Mouse (Mus musculus): ENCODE measurements around the gene Tecr. TPM values are rescaled to one million over a fixed set of nuclear protein-coding genes. Genes with fewer than 3 reads are reported as not detected.
"Not testable (repeated sequence)": the region's sequence is repeated elsewhere in the genome, so short reads cannot be mapped to it uniquely, and the experiment has no call there.

The Tecr gene
- polyA plus RNA-seq, 1 experiment from 2014 or later = 1,396 TPM

- 95% methylated on average over 4 of the region's 4 CpGs for WGBS
- H3K36me3 ChIP-seq = peaks cover 33% of the 10 kb centered on the region
- H3K27ac ChIP-seq (replicated peaks) = no peak overlapping the region
- peaks cover 21% of the 10 kb centered on the region for H3K4me1 ChIP-seq (replicated peaks)
- no peak overlapping the region for H3K4me2 ChIP-seq
- no peaks in the 10 kb centered on the region for H3K27me3 ChIP-seq
- no peak for ATAC-seq (ENCODE audit: low FRiP score, low read depth)
- no peak overlapping the region for H3K4me3 ChIP-seq
- H3K9ac ChIP-seq = no peak overlapping the region
- H3K9me3 ChIP-seq = no peaks in the 10 kb centered on the region
These were observed 4.2 kb upstream of the Tecr start for GRCm38 (mm10) chr8:83611921-83612320.

- Histone ChIP-seq H3K9me3 (no peaks in the 10 kb centered on the region), H3K4me2 (peak overlapping the region; percentile 86), H3K27me3 (no peaks in the 10 kb centered on the region), H3K27ac (replicated peaks) (no peak overlapping the region), H3K4me3 (peak overlapping the region; percentile 63), H3K9ac (peak overlapping the region; percentile 75), H3K4me1 (replicated peaks) (peaks cover 23% of the 10 kb centered on the region), H3K36me3 (peaks cover 33% of the 10 kb centered on the region)
- no peak for ATAC-seq (ENCODE audit: low FRiP score, low read depth)
- WGBS = 96% methylated on average over 10 of the region's 10 CpGs
These were observed 1.9 kb upstream of the Tecr start for GRCm38 (mm10) chr8:83609547-83610180.

DNA sequence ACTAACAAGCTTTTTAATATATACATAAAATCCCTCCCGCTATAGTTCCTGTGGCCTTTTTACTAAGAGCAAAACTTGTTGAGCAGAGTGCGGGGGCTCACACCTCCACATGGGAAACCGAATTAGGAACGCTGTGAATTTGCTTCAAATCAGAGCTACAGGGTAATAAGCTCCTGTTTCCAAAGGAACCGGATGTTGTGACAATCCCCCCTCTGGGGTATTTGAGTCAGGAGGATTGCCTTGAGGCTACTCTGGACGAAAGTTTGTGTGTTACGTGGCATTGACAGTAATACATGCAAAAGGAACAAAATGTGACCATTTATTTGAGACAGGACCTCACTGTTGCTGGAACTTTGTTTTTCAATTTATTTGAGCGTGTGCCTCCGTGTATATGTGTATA lies 1.3 kb upstream of the Tecr start:
- Histone ChIP-seq H3K9ac (peak overlapping the region; percentile 75), H3K9me3 (no peaks in the 10 kb centered on the region), H3K4me3 (peak overlapping the region; percentile 63), H3K4me1 (replicated peaks) (peaks cover 23% of the 10 kb centered on the region), H3K36me3 (peaks cover 33% of the 10 kb centered on the region), H3K4me2 (peak overlapping the region; percentile 86), H3K27ac (replicated peaks) (peak overlapping the region; percentile 95), H3K27me3 (no peaks in the 10 kb centered on the region)
- 37% methylated on average over 9 of the region's 9 CpGs for WGBS
- no peak for ATAC-seq (ENCODE audit: low FRiP score, low read depth)

GRCm38 (mm10) chr8:83608398-83608829 lies 643 bp upstream of the Tecr start:
- Histone ChIP-seq H3K4me2 (peak overlapping the region; percentile 86), H3K27ac (replicated peaks) (peak overlapping the region; percentile 95), H3K9me3 (no peaks in the 10 kb centered on the region), H3K4me1 (replicated peaks) (peaks cover 23% of the 10 kb centered on the region), H3K27me3 (no peaks in the 10 kb centered on the region), H3K4me3 (peak overlapping the region; percentile 63), H3K9ac (peak overlapping the region; percentile 75), H3K36me3 (peaks cover 30% of the 10 kb centered on the region)
- WGBS = under 1% methylated on average over 51 of the region's 51 CpGs
- ATAC-seq (ENCODE audit: low FRiP score, low read depth) = peak; percentile 79

DNA sequence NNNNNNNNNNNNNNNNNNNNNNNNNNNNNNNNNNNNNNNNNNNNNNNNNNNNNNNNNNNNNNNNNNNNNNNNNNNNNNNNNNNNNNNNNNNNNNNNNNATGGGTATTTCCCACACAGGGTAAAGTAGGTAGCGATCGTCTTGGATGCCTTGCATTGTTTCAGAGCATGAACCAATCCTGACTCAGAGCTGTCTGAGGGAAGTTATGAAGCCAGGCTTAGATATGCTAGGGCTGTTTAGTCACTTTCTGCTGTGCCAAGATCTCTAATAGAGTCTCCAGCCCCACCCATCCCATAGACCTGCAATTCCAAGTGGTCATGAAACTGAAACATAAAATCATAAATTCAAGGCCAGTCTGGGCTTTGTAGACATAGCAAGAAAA lies 5.1 kb downstream of the Tecr start:
- H3K36me3 ChIP-seq = no peaks in the 10 kb centered on the region
- no peak overlapping the region for H3K4me2 ChIP-seq
- H3K27me3 ChIP-seq = no peaks in the 10 kb centered on the region
- no peak overlapping the region for H3K4me3 ChIP-seq
- no peak overlapping the region for H3K9ac ChIP-seq
- no peak for ATAC-seq (ENCODE audit: low FRiP score, low read depth)
- H3K4me1 ChIP-seq (replicated peaks) = peaks cover 6% of the 10 kb centered on the region
- WGBS = 87% methylated on average over 2 of the region's 2 CpGs
- no peak overlapping the region for H3K27ac ChIP-seq (replicated peaks)
- H3K9me3 ChIP-seq = no peaks in the 10 kb centered on the region

GRCm38 (mm10) chr8:83599814-83600213 lies 8.0 kb downstream of the Tecr start:
- no peak overlapping the region for H3K4me2 ChIP-seq
- no peak overlapping the region for H3K9ac ChIP-seq
- 0 out of 2 replicates have a peak, but pooled peaks cover 2% of the 10 kb centered on the region for H3K4me1 ChIP-seq (replicated peaks)
- no peak for ATAC-seq (ENCODE audit: low FRiP score, low read depth)
- no peak overlapping the region for H3K27ac ChIP-seq (replicated peaks)
- H3K9me3 ChIP-seq = no peaks in the 10 kb centered on the region
- no peaks in the 10 kb centered on the region for H3K27me3 ChIP-seq
- H3K36me3 ChIP-seq = no peaks in the 10 kb centered on the region
- no peak overlapping the region for H3K4me3 ChIP-seq

GRCm38 (mm10) chr8:83598146-83598545 lies 9.6 kb downstream of the Tecr start:
- no peak overlapping the region for H3K4me3 ChIP-seq
- ATAC-seq (ENCODE audit: low FRiP score, low read depth) = no peak
- 6% methylated on average over 1 of the region's 1 CpGs for WGBS
- H3K27ac ChIP-seq (replicated peaks) = no peak overlapping the region
- H3K4me2 ChIP-seq = no peak overlapping the region
- H3K9ac ChIP-seq = no peak overlapping the region
- H3K9me3 ChIP-seq = no peaks in the 10 kb centered on the region
- H3K4me1 ChIP-seq (replicated peaks) = peaks cover 6% of the 10 kb centered on the region
- H3K27me3 ChIP-seq = no peaks in the 10 kb centered on the region
- H3K36me3 ChIP-seq = no peaks in the 10 kb centered on the region

DNA sequence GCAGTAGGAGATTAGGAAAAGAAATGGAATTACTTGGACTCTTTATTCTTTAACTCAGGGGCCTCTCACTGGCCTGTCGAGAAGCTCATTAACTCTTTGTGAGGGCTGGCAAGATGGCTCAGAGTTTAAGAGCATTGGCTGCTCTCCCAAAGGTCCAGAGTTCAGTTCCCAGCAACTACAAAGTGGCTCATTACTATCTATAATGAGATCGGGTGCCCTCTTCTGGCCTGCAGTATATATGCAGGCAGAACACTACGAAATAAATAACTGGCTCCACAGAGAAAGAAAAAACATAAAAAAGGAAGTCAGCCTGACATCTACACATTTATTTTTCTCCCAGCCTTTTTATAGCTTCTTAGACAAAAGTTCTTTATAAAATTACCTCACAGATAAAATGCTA lies 11.4 kb downstream of the Tecr start:
- no peaks in the 10 kb centered on the region for H3K27me3 ChIP-seq
- H3K4me3 ChIP-seq = no peak overlapping the region
- H3K4me2 ChIP-seq = no peak overlapping the region
- no peak for ATAC-seq (ENCODE audit: low FRiP score, low read depth)
- no peak overlapping the region for H3K27ac ChIP-seq (replicated peaks)
- no peaks in the 10 kb centered on the region for H3K36me3 ChIP-seq
- peaks cover 23% of the 10 kb centered on the region for H3K4me1 ChIP-seq (replicated peaks)
- H3K9ac ChIP-seq = no peak overlapping the region
- H3K9me3 ChIP-seq = no peaks in the 10 kb centered on the region
- 24% methylated on average over 3 of the region's 3 CpGs for WGBS

- H3K27ac ChIP-seq (replicated peaks) = peak overlapping the region; percentile 96
- peak overlapping the region; percentile 71 for H3K4me3 ChIP-seq
- not testable (repeated sequence) for ATAC-seq (ENCODE audit: low FRiP score, low read depth); H3K9me3 ChIP-seq; H3K27me3 ChIP-seq; H3K36me3 ChIP-seq
- peak overlapping the region; percentile 57 for H3K9ac ChIP-seq
- peaks cover 37% of the 10 kb centered on the region for H3K4me1 ChIP-seq (replicated peaks)
- H3K4me2 ChIP-seq = peak overlapping the region; percentile 63
- WGBS = 58% methylated on average over 3 of the region's 3 CpGs
These were observed 12.8 kb downstream of the Tecr start for GRCm38 (mm10) chr8:83595050-83595345.

GRCm38 (mm10) chr8:83594167-83595049 lies 13.4 kb downstream of the Tecr start:
- Histone ChIP-seq H3K27me3 (no peaks in the 10 kb centered on the region), H3K9me3 (no peaks in the 10 kb centered on the region), H3K9ac (peak overlapping the region; percentile 89), H3K4me2 (peak overlapping the region; percentile 66), H3K4me3 (peak overlapping the region; percentile 71), H3K36me3 (no peaks in the 10 kb centered on the region), H3K4me1 (replicated peaks) (peaks cover 42% of the 10 kb centered on the region), H3K27ac (replicated peaks) (peak overlapping the region; percentile 96)
- ATAC-seq (ENCODE audit: low FRiP score, low read depth) = peak; percentile 98
- WGBS = under 1% methylated on average over 43 of the region's 43 CpGs

DNA sequence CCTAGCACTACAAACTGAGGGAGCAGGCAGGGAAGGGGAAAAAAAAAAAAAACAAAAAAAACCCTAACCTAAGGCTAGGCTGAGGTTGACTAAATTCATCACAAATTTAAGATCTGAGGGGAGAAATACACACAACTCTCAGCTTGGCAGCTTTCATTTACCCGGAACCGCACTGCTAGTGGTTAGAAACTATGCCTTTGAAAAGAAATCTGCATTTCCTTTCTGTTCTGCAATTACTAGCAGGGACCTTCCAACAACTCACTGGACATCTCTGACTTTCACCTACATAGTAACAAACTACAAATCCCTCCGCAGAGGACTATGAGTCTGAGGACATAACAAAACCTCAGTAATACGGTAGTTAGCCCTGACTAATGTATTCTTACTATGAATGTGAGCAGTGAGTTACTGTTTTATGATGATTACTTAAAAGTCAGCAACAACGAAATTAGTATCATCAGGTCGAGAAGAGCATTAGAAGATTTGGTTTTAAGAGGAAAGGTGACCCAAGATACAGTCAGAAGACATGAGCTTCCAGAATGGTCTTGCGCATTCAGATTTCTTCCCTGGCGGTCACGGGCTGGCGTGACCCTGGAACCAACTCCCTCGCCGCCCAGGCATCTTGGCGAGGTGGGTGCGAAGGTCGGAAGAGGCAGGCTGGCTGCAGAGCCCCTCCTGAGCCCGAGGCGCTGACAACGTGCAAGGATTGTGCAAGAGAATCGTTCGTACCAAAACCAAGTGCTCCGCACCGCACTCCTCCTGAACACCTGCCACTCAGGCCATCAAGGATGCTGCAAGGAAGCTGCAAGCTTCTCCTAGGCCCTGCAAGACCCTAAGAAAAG lies 14.2 kb downstream of the Tecr start:
- peak overlapping the region; percentile 66 for H3K4me2 ChIP-seq
- H3K36me3 ChIP-seq = no peaks in the 10 kb centered on the region
- peak overlapping the region; percentile 96 for H3K27ac ChIP-seq (replicated peaks)
- no peaks in the 10 kb centered on the region for H3K9me3 ChIP-seq
- ATAC-seq (ENCODE audit: low FRiP score, low read depth) = no peak
- no peaks in the 10 kb centered on the region for H3K27me3 ChIP-seq
- peak overlapping the region; percentile 89 for H3K9ac ChIP-seq
- peaks cover 51% of the 10 kb centered on the region for H3K4me1 ChIP-seq (replicated peaks)
- WGBS = 4% methylated on average over 22 of the region's 22 CpGs
- H3K4me3 ChIP-seq = peak overlapping the region; percentile 71

DNA sequence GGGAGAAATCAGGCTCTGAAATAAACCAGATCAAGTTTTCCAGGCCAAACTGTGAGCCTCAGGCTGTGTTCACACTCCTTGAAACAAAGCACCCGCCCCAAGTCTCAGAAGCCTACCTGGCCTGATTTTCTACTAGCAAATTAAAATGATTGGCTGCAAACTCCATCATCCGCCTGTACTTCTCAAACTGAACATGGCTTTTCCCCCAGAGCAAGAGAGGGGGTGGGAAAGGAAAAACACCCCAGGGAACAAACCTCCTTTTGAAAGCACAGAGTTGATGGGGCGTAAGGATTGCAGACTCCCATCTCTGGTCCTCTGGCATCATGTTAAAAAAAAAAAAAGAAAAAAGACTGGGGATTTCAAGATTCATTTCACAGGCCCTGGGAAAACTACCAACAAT lies 15.1 kb downstream of the Tecr start:
- Histone ChIP-seq H3K27ac (replicated peaks) (no peak overlapping the region), H3K4me1 (replicated peaks) (peaks cover 60% of the 10 kb centered on the region)

More for the DNA sequence above, 15.1 kb downstream of the Tecr start:
- no peak for ATAC-seq (ENCODE audit: low FRiP score, low read depth)
- Histone ChIP-seq H3K9ac (peak overlapping the region; percentile 89), H3K4me2 (peak overlapping the region; percentile 66), H3K4me3 (peak overlapping the region; percentile 71), H3K9me3 (no peaks in the 10 kb centered on the region), H3K27me3 (no peaks in the 10 kb centered on the region), H3K36me3 (peaks cover 7% of the 10 kb centered on the region)
- WGBS = 56% methylated on average over 3 of the region's 3 CpGs
